Mouse (Mus musculus) CH12.LX (cell line): ENCODE results near the gene Dnah17. TPM values are rescaled to one million over a fixed set of nuclear protein-coding genes. Genes with fewer than 3 reads are reported as not detected.
A peak's percentile ranks its signal among the peaks of the same experiment; 100 is the strongest.

Source experiments
- DNase-seq: peaks from one replicate; pipeline ENCODE4 v3.0.0-alpha.2; 2013; ENCODE audit errors: extremely low read depth
- H3K27ac ChIP-seq: 2 replicates; pipeline ENCODE4 v1.5.1; 2012; ENCODE audit warnings: low read depth, mild to moderate bottlenecking, control low read depth, moderate library complexity; ENCODE audit not compliant: insufficient read depth
- H3K27me3 ChIP-seq: replicated peaks from 2 replicates; pipeline ENCODE3; 2012; ENCODE audit warnings: inconsistent platforms
- H3K36me3 ChIP-seq, 2 experiments: replicated peaks in 1 of 2; 2 replicates each; pipeline versions ENCODE3 to v1.6.1; 2012; ENCODE audit warnings: inconsistent platforms in 1 of 2, low read length in 1 of 2, mild to moderate bottlenecking in 1 of 2, mixed read lengths in 1 of 2, moderate library complexity in 1 of 2; ENCODE audit not compliant: control insufficient read depth in 1 of 2, insufficient read depth in 1 of 2
- H3K4me1 ChIP-seq, 2 experiments: 2 replicates each; pipeline ENCODE4 v1.6.1; 2012; ENCODE audit warnings: inconsistent platforms in 1 of 2, moderate library complexity in 1 of 2; ENCODE audit not compliant: insufficient read depth in 2 of 2, control insufficient read depth in 1 of 2
- H3K4me2 ChIP-seq: 2 replicates; pipeline ENCODE4 v1.6.1; 2012; ENCODE audit warnings: low read depth, mild to moderate bottlenecking, control low read depth; ENCODE audit not compliant: poor library complexity, insufficient read depth, severe bottlenecking
- H3K4me3 ChIP-seq, 3 experiments: fragments of 150-350 bp in 1 of 3; sonication (generic) in 1 of 3; replicated peaks in 1 of 3; 2 replicates each; pipeline versions ENCODE3 to v1.5.1; 2011 to 2012; ENCODE audit warnings: low read depth in 2 of 3, low read length in 2 of 3, mild to moderate bottlenecking in 2 of 3, moderate library complexity in 2 of 3, control low read depth in 1 of 3, improper control_type of control experiment in 1 of 3, inconsistent platforms in 1 of 3, mixed read lengths in 1 of 3; ENCODE audit not compliant: poor library complexity in 1 of 3
- H3K79me2 ChIP-seq: replicated peaks from 2 replicates; pipeline ENCODE4 v1.6.1; 2012; ENCODE audit warnings: mild to moderate bottlenecking, moderate library complexity; ENCODE audit not compliant: control insufficient read depth, poor library complexity, insufficient read depth, severe bottlenecking; ENCODE audit errors: extremely low read depth
- H3K9ac ChIP-seq: 2 replicates; pipeline ENCODE4 v1.6.1; 2012; ENCODE audit warnings: low read depth, mild to moderate bottlenecking, control low read depth, moderate library complexity; ENCODE audit not compliant: insufficient read depth
- H3K9me3 ChIP-seq: replicated peaks from 2 replicates; pipeline ENCODE3; 2012; ENCODE audit warnings: low read length, inconsistent platforms, mixed read lengths
- CHD1 ChIP-seq: IDR thresholded peaks from 2 replicates; pipeline ENCODE4 v1.6.1; 2012; ENCODE audit warnings: low read depth, low read length, improper control_type of control experiment, inconsistent platforms
- CHD2 ChIP-seq: IDR thresholded peaks from 2 replicates; pipeline ENCODE4 v1.6.1; 2011; ENCODE audit warnings: low read length, improper control_type of control experiment
- CTCF ChIP-seq, 2 experiments: IDR thresholded peaks in 1 of 2; conservative IDR thresholded peaks in 1 of 2; 2 replicates each; pipeline ENCODE4 v1.5.1; 2011 to 2012; ENCODE audit warnings: low read depth in 2 of 2, low read length in 2 of 2, improper control_type of control experiment in 1 of 2, inconsistent platforms in 1 of 2, mild to moderate bottlenecking in 1 of 2, moderate library complexity in 1 of 2
- ELF1 ChIP-seq: IDR thresholded peaks from 2 replicates; pipeline ENCODE4 v1.6.1; 2014; ENCODE audit warnings: low read depth, mild to moderate bottlenecking, inconsistent platforms, low read length, improper control_type of control experiment
- EP300 ChIP-seq: IDR thresholded peaks from 2 replicates; pipeline ENCODE4 v1.6.1; 2011; ENCODE audit warnings: low read length, improper control_type of control experiment
- ETS1 ChIP-seq: conservative IDR thresholded peaks from 2 replicates; pipeline ENCODE4 v1.6.1; 2012; ENCODE audit warnings: low read depth, mild to moderate bottlenecking, inconsistent platforms, low read length, improper control_type of control experiment, moderate library complexity
- HCFC1 ChIP-seq: IDR thresholded peaks from 2 replicates; pipeline ENCODE4 v1.6.1; 2012; ENCODE audit warnings: low read depth, mild to moderate bottlenecking, inconsistent platforms, low read length, improper control_type of control experiment
- IRF4 ChIP-seq: IDR thresholded peaks from 2 replicates; pipeline ENCODE4 v1.6.1; 2014; ENCODE audit warnings: low read depth, mild to moderate bottlenecking, inconsistent platforms, low read length, improper control_type of control experiment
- JUN ChIP-seq: IDR thresholded peaks from 2 replicates; pipeline ENCODE4 v1.6.1; 2011; ENCODE audit warnings: low read depth, mild to moderate bottlenecking, low read length, improper control_type of control experiment, moderate library complexity; ENCODE audit not compliant: insufficient read depth
- KAT2A ChIP-seq: IDR thresholded peaks from 2 replicates; pipeline ENCODE4 v1.6.1; 2012; ENCODE audit warnings: low read length, improper control_type of control experiment, inconsistent platforms; ENCODE audit not compliant: insufficient replicate concordance
- MAFK ChIP-seq: IDR thresholded peaks from 2 replicates; pipeline ENCODE4 v1.6.1; 2011; ENCODE audit warnings: low read length, improper control_type of control experiment; ENCODE audit not compliant: insufficient replicate concordance
- MAX ChIP-seq: IDR thresholded peaks from 2 replicates; pipeline ENCODE4 v1.6.1; 2011; ENCODE audit warnings: low read length, improper control_type of control experiment
- MAZ ChIP-seq: IDR thresholded peaks from 2 replicates; pipeline ENCODE4 v1.6.1; 2012; ENCODE audit warnings: low read depth, mild to moderate bottlenecking, inconsistent platforms, low read length, improper control_type of control experiment, moderate library complexity
- MEF2A ChIP-seq: IDR thresholded peaks from 2 replicates; pipeline ENCODE4 v1.6.1; 2014; ENCODE audit warnings: low read depth, mild to moderate bottlenecking, inconsistent platforms, low read length, improper control_type of control experiment, borderline replicate concordance
- MXI1 ChIP-seq: IDR thresholded peaks from 2 replicates; pipeline ENCODE4 v1.6.1; 2011; ENCODE audit warnings: mild to moderate bottlenecking, low read depth, low read length, improper control_type of control experiment
- MYC ChIP-seq: IDR thresholded peaks from 2 replicates; pipeline ENCODE4 v1.6.1; 2011; ENCODE audit warnings: low read depth, mild to moderate bottlenecking, improper control_type of control experiment, low read length
- NRF1 ChIP-seq: IDR thresholded peaks from 2 replicates; pipeline ENCODE4 v1.6.1; 2014; ENCODE audit warnings: low read depth, mild to moderate bottlenecking, inconsistent platforms, low read length, improper control_type of control experiment, moderate library complexity
- PAX5 ChIP-seq: IDR thresholded peaks from 2 replicates; pipeline ENCODE4 v1.6.1; 2012; ENCODE audit warnings: low read length, inconsistent platforms, mixed read lengths
- POLR2A ChIP-seq: IDR thresholded peaks from 2 replicates; pipeline ENCODE4 v1.6.1; 2011; ENCODE audit warnings: low read depth, mild to moderate bottlenecking, improper control_type of control experiment, low read length
- POLR2AphosphoS2 ChIP-seq: IDR thresholded peaks from 2 replicates; pipeline ENCODE4 v1.6.1; 2011; ENCODE audit warnings: low read depth, low read length, improper control_type of control experiment
- RAD21 ChIP-seq: IDR thresholded peaks from 2 replicates; pipeline ENCODE4 v1.6.1; 2011; ENCODE audit warnings: low read depth, mild to moderate bottlenecking, low read length, improper control_type of control experiment, moderate library complexity
- RCOR1 ChIP-seq: conservative IDR thresholded peaks from 2 replicates; pipeline ENCODE4 v1.6.1; 2012; ENCODE audit warnings: low read depth, mild to moderate bottlenecking, inconsistent platforms, low read length, improper control_type of control experiment
- SIN3A ChIP-seq: IDR thresholded peaks from 2 replicates; pipeline ENCODE4 v1.6.1; 2012; ENCODE audit warnings: low read length, improper control_type of control experiment, inconsistent platforms
- SMC3 ChIP-seq: IDR thresholded peaks from 2 replicates; pipeline ENCODE4 v1.6.1; 2011; ENCODE audit warnings: low read depth, low read length, improper control_type of control experiment
- TBP ChIP-seq: conservative IDR thresholded peaks from 2 replicates; pipeline ENCODE4 v1.6.1; 2011; ENCODE audit warnings: low read depth, low read length, improper control_type of control experiment
- TCF12 ChIP-seq: IDR thresholded peaks from 2 replicates; pipeline ENCODE4 v1.6.1; 2014; ENCODE audit warnings: low read depth, mild to moderate bottlenecking, inconsistent platforms, low read length, improper control_type of control experiment
- UBTF ChIP-seq: IDR thresholded peaks from 2 replicates; pipeline ENCODE4 v1.6.1; 2012; ENCODE audit warnings: low read depth, mild to moderate bottlenecking, inconsistent platforms, low read length, improper control_type of control experiment, moderate library complexity
- USF1 ChIP-seq: IDR thresholded peaks from 2 replicates; pipeline ENCODE4 v1.6.1; 2014; ENCODE audit warnings: low read depth, mild to moderate bottlenecking, inconsistent platforms, low read length, improper control_type of control experiment
- USF2 ChIP-seq: conservative IDR thresholded peaks from 2 replicates; pipeline ENCODE4 v1.6.1; 2011; ENCODE audit warnings: low read depth, low read length, improper control_type of control experiment
- ZC3H11A ChIP-seq: IDR thresholded peaks from 2 replicates; pipeline ENCODE4 v1.6.1; 2012; ENCODE audit warnings: low read depth, mild to moderate bottlenecking, inconsistent platforms, low read length, improper control_type of control experiment
- ZMIZ1 ChIP-seq: IDR thresholded peaks from 2 replicates; pipeline ENCODE4 v1.6.1; 2012; ENCODE audit warnings: low read depth, mild to moderate bottlenecking, inconsistent platforms, low read length, improper control_type of control experiment
- ZNF384 ChIP-seq: IDR thresholded peaks from 2 replicates; pipeline ENCODE4 v1.6.1; 2012; ENCODE audit warnings: low read depth, low read length, improper control_type of control experiment, inconsistent platforms
- dilution Hi-C: fragments of 300-500 bp; cut with MboI; formaldehyde crosslinking; loops from 2 replicates; pipeline ENCODE4 v1.14.3; 2020; ENCODE audit warnings: low sequenced_read_pairs; ENCODE audit not compliant: extremely low pct_unique_long_range_greater_than_20kb, extremely low pct_ligation_motif_present
- in situ Hi-C: fragments of 300-500 bp; cut with MboI; formaldehyde crosslinking; loops from 3 replicates; pipeline ENCODE4 v1.14.3; 2019; ENCODE audit warnings: low sequenced_read_pairs, low pct_ligation_motif_present, low pct_unique_long_range_greater_than_20kb, mixed read lengths
- polyA plus RNA-seq: library from polyadenylated mRNA; unstranded; fragments of >175 nt; gene quantifications from 2 replicates; pipeline ENCODE4 v1.2.1, GENCODE M21; 2012; ENCODE audit warnings: low read depth; ENCODE audit not compliant: insufficient read length
- total RNA-seq, 2 experiments: library from RNA; depleted of rRNA; stranded (reverse); fragments of 300-350 nt in 1 of 2; fragments of >200 nt in 1 of 2; gene quantifications; 2 replicates each; pipeline ENCODE4 v1.2.3; 2012 to 2014

Gene Dnah17
- total and polyA plus RNA-seq, 3 experiments = 0.08 to 0.23 TPM; not detected in 1

- in situ Hi-C loops (no loop called here), dilution Hi-C loops (no loop called here)
- TF ChIP-seq ZNF384 (peak; percentile 81), RCOR1 (no peak)
- Histone ChIP-seq H3K9ac (no peak overlapping the region), H3K27me3 (peaks cover 62% of the 10 kb centered on the region), H3K4me2 (no peak overlapping the region), H3K4me1 (peaks cover 28 to 48% of the 10 kb centered on the region in 2 experiments), H3K79me2 (no peaks in the 10 kb centered on the region), H3K9me3 (peaks cover 6% of the 10 kb centered on the region), H3K27ac (no peak overlapping the region), H3K36me3 (no peaks in the 10 kb centered on the region), H3K4me3 (no peak overlapping the region)
- no peak for DNase-seq
These were observed 152.6 kb downstream of the Dnah17 start for GRCm38 (mm10) chr11:117977694-117978360.

- H3K4me3 ChIP-seq = no peak overlapping the region
- H3K27me3 ChIP-seq = peaks cover 60% of the 10 kb centered on the region
- H3K9ac ChIP-seq = no peak overlapping the region
- peak overlapping the region; percentile 44 for H3K4me2 ChIP-seq
- peaks cover 6% of the 10 kb centered on the region for H3K9me3 ChIP-seq
- in situ Hi-C loops (no loop called here), dilution Hi-C loops (no loop called here)
- H3K36me3 ChIP-seq = no peaks in the 10 kb centered on the region
- H3K27ac ChIP-seq = peak overlapping the region; percentile 10
- peaks cover 28 to 57% of the 10 kb centered on the region in 2 experiments for H3K4me1 ChIP-seq
- peak; percentile 75 for DNase-seq
- no peaks in the 10 kb centered on the region for H3K79me2 ChIP-seq
- TF ChIP-seq MYC = peak; percentile 60; the same call in 1 of the 2 replicates
- no peak for TF ChIP-seq JUN
- peak; percentile 81 for TF ChIP-seq SIN3A
- TF ChIP-seq TCF12 = peak; percentile 99
- TF ChIP-seq ZMIZ1 = peak; percentile 50; the same call in 1 of the 2 replicates
- no peak for TF ChIP-seq MAFK
- TF ChIP-seq UBTF = peak; percentile 95
- TF ChIP-seq RAD21 = peak; percentile 2; the same call in 1 of the 2 replicates
- TF ChIP-seq CHD2 = peak; percentile 71
- peak; percentile 91 for TF ChIP-seq ETS1
- no peak for TF ChIP-seq ZC3H11A
- no peak for TF ChIP-seq POLR2AphosphoS2
- TF ChIP-seq HCFC1 = 0 out of 2 replicates have a peak, but pooled peaks have one; percentile 42
- TF ChIP-seq CHD1 = no peak
- TF ChIP-seq CTCF (conservative IDR thresholded peaks at IDR 0.05 in 1 of 2, IDR thresholded peaks at IDR 0.05 in 1 of 2; ENCODE audit: low read depth in 2 of 2, low read length in 2 of 2) = no peak
- peak; percentile 70; the same call in 1 of the 2 replicates for TF ChIP-seq MAX
- peak; percentile 89 for TF ChIP-seq MAZ
- no peak for TF ChIP-seq POLR2A
- TF ChIP-seq USF2 = no peak
- peak; percentile 67; the same call in 1 of the 2 replicates for TF ChIP-seq MXI1
- TF ChIP-seq KAT2A = no peak
- TF ChIP-seq USF1 = no peak
- TF ChIP-seq IRF4 = peak; percentile 83; the same call in 1 of the 2 replicates
- peak; percentile 92 for TF ChIP-seq EP300
- no peak for TF ChIP-seq TBP
- TF ChIP-seq RCOR1 = peak; percentile 95
- TF ChIP-seq PAX5 = no peak
- TF ChIP-seq MEF2A = peak; percentile 84
- 0 out of 2 replicates have a peak, but pooled peaks have one; percentile 32 for TF ChIP-seq ELF1
- TF ChIP-seq NRF1 = 0 out of 2 replicates have a peak, but pooled peaks have one; percentile 42
- TF ChIP-seq SMC3 = peak; percentile 41
These were observed 154.3 kb downstream of the Dnah17 start for GRCm38 (mm10) chr11:117976081-117976582.
